Mouse (Mus musculus): ENCODE results near the gene Rheb.

DNA sequence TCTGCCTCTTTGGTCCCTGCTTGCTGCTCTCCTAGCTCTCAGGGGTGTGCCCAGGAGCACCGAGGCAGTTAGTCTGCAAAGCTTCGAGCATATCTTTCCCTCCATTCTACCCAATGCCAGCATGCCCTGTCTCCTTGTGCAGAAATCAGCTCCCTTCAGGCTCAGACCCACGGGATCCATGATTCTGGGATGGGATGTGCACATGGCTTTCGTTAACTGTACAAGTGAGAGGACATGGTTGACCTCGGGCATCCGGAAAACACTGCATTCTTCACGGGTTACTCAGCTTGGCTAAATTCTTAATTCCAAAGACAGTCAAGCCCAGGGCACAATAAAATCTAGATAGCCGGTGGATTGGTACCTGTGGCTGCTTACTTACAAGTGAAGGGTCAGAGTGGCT, 44.8 kb upstream of the Rheb start:
- no peak for TF ChIP-seq CTCF (conservative IDR thresholded peaks at IDR 0.05; ENCODE audit: low read length)
- no peak for TF ChIP-seq NANOG (IDR thresholded peaks at IDR 0.05; ENCODE audit: borderline replicate concordance, low read length)

Measured in E14TG2a.4 (cell line).